Mouse (Mus musculus): ENCODE results near the gene H3f3b. TPM values are rescaled to one million over a fixed set of nuclear protein-coding genes. Genes with fewer than 3 reads are reported as not detected.

H3f3b gene
- total RNA-seq (2022), result 100 to 1,000 TPM; 243 to 308 (median 280) TPM

- DNase-seq (ENCODE audit: low spot score in 2 of 2), result no peak
These were observed at the start of gene H3f3b for GRCm38 (mm10) chr11:116027756-116028155. TSS of gene H3f3b (minus strand) at chr11:116027962.

- no peak for DNase-seq (ENCODE audit: low spot score in 2 of 2)
These were observed 49.1 kb upstream of the H3f3b start for GRCm38 (mm10) chr11:116076836-116077235.

GRCm38 (mm10) chr11:116076266-116076540 is 48.4 kb upstream of the H3f3b start:
- no peak for DNase-seq (ENCODE audit: low spot score in 2 of 2)

GRCm38 (mm10) chr11:116075539-116076265 is 47.9 kb upstream of the H3f3b start:
- DNase-seq (ENCODE audit: low spot score in 2 of 2), result no peak

GRCm38 (mm10) chr11:116074436-116074991 is 46.8 kb upstream of the H3f3b start:
- DNase-seq (ENCODE audit: low spot score in 2 of 2), result no peak

DNA sequence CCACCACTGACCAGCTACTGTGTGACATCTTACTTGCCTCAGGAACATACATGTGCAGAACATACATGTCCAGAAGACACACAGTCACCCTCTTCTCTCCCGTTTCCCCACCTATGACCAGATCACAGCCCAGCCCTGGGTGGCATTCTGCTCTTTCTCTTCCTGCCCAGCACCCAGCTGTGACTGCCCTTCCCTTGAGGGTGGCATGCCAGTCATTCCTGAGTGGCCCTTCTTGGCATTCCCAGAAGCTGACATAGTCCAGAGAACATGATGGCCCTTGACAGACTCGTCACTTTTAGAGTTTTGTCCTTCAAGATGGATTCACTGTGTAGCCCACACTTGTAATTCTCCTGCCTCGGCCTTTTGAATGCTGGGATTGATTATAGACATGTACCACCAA is 44.8 kb upstream of the H3f3b start:
- DNase-seq (ENCODE audit: low spot score in 2 of 2), result no peak

GRCm38 (mm10) chr11:116071510-116071909 is 43.7 kb upstream of the H3f3b start:
- no peak for DNase-seq (ENCODE audit: low spot score in 2 of 2)

- no peak for DNase-seq (ENCODE audit: low spot score in 2 of 2)
These were observed 37.6 kb upstream of the H3f3b start for GRCm38 (mm10) chr11:116065345-116065744.

GRCm38 (mm10) chr11:116064187-116064867 is 36.6 kb upstream of the H3f3b start:
- no peak for DNase-seq (ENCODE audit: low spot score in 2 of 2)

DNA sequence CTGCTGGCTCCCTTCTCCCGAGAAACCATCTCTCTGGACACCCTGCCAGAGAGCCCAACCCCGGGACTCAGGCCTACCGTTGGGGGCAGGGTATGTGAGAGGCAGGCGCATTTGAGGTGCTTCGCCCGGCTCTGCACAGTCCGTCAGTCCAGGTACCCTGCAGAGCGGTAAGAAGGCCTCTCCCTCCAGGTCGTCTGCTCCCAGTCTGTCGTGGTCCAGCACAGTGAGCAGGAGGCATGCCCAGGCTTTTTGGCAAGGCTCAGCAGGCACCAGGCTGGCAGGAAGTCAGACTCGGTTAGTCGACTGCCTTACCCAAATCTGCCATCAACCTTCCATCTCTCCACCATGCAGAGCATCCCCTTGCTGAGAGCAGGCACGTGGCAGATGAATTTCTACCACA is 35.8 kb upstream of the H3f3b start:
- DNase-seq (ENCODE audit: low spot score in 2 of 2), result peak in 1 of 2 experiments; percentile 52

DNA sequence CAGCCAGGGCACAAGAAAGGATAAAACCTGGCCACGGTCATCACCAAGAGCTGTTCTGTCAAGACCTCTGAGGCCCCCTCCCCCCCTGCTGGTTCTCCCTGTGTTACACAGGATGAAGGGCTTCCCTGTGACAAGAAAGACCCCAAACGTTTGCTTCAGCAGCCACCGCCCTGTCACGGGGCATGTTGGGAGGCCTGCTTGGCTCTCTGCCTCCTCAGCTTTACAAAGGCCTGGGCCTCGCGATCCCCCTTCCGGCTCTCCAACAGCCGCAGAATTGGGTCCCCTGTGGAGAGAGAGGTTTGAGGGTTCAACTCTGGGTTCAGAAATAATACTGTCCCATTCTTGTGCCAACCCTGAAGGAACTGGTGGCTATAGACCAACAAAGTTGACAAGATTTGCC is 34.8 kb upstream of the H3f3b start:
- no peak for DNase-seq (ENCODE audit: low spot score in 2 of 2)

GRCm38 (mm10) chr11:116061641-116062415 is 34.1 kb upstream of the H3f3b start:
- DNase-seq (ENCODE audit: low spot score in 2 of 2), result peak in 1 of 2 experiments; percentile 48

- no peak for DNase-seq (ENCODE audit: low spot score in 2 of 2)
These were observed 32.8 kb upstream of the H3f3b start for GRCm38 (mm10) chr11:116060596-116060995.

DNA sequence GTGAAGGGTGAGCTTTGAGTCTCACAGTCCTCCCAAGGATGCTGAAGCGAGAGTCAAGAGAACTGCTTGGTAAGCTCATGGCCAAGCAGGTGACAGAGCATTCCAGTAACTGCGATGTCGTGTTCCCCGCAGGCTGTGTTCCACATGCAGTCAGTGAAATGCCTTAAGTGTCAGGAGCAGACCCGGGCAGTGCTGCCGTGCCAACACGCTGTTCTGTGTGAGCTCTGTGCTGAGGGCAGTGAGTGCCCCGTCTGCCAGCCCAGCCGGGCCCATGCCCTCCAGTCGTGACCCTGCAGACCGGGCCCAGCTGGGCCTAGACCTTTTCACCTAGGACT is 31.9 kb upstream of the H3f3b start:
- no peak for DNase-seq (ENCODE audit: low spot score in 2 of 2)

DNA sequence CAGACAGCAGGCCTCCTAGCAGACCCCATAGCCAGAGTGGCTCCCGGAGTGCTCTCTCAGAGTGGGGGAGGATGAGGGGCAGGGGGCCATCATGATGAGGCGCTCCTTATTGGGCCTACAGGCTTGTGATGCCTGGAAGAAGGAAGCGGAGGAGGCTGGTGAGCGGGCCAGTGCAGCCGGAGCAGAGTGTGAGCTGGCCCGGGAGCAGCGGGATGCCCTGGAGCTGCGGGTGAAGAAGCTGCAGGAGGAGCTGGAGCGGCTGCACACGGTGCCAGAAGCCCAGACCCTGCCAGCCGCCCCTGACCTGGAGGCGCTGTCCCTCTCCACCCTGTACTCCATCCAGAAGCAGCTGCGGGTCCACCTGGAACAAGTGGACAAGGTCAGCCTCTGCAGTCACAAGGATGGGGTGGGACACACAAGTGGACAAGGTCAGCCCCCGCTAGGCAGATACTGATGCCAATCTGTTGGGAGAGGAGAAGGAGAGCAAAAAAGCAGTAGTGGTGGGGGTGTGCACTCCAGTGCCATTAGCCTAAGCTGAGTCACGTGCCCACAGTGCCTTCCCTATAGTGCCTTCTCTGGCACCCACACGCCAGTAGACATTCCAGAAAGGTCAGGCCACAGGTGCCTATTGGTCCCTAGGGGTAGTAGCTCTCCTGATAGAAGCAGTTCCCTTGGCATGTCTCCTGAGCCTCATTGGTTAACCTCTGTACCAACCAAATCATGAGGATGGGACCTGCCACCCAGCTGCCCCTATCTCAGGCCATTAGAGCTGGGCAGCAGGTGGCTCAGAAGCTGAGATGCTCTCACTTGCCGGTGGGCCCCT is 31.3 kb upstream of the H3f3b start:
- no peak for DNase-seq (ENCODE audit: low spot score in 2 of 2)

DNA sequence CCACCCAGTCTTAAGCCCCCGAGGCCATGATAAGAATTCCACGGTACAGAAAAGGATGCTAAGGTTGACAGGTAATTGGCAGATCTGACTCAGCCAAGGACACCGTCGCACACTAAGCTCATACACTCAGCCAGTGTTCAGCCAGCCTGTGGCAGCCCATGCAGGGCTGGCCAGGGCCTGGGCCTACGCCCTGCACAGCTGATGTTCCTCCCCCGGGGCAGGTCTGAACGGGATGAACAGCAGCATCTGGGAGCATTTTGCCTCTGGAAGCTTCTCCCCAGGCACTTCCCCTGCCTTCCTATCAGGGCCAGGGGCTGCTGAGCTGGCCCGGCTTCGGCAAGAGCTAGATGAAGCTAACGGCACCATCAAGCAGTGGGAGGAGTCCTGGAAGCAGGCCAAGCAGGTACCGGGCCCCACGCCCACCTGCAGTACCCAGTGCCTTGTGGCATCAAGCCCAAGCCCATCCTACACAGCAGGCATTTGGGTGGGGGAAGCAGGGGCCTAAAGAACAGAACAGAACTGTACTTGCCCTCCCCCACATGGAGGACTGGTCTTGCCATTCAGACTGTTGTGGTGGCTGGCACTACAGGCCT is 30.4 kb upstream of the H3f3b start:
- DNase-seq (ENCODE audit: low spot score in 2 of 2), result peak in 1 of 2 experiments; percentile 69

DNA sequence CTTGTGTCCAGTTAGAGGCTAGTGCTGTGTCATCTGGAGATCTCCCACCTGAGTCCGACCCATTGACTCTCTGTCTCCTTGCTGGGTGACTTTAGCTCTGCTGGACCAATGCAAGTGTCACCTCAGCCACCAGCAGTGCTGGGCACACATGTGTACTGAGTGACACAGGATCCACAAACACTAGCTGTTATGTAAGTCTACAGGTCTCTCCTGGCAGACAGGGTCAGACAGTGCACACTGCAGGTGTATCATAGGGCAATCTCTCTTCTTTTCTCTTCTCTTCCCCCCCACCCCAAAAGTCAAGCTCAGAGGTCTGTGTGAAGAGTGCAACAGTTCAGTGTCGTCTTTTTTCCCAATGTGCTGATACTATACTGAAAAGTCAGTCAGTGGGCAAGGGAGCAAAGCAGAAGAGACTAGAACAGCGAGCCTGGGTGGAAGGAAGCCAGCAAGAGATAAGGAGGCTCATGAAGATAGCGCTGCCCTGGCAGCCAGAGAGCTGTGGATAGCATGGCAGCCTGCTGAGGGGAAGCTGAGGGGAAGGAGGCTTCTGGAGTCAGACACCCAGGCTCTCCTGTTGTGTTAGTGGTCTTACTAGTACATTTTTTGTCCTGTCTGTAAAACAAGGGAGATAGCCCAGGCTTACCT is 29.6 kb upstream of the H3f3b start:
- no peak for DNase-seq (ENCODE audit: low spot score in 2 of 2)

DNA sequence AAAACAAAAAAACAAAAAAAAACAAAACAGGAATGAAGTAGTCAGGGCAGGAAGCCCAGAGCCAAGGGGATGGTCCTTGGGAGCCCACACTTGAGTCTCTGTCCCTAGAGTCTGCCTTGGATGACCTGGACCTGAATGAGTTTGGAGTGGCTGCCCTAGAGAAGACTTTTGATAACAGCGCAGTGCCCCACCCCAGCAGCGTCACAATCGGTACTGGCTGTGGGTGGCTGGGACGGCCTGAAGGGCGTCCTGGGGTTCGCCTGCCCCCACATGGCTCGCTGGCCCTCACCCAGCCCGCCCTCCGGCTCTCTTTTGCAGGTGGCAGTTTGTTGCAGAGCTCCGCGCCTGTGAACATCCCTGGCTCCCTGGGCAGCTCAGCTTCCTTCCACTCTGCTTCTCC is 28.1 kb upstream of the H3f3b start:
- no peak for DNase-seq (ENCODE audit: low spot score in 2 of 2)

- no peak for DNase-seq (ENCODE audit: low spot score in 2 of 2)
These were observed 25.9 kb upstream of the H3f3b start for GRCm38 (mm10) chr11:116053510-116054229.

GRCm38 (mm10) chr11:116050196-116050595 is 22.4 kb upstream of the H3f3b start:
- no peak for DNase-seq (ENCODE audit: low spot score in 2 of 2)

All from layer of hippocampus, adult 8-10 months (tissue).